Mouse (Mus musculus): ENCODE data around the gene Pafah1b2.

GRCm38 (mm10) chr9:45952057-45952456, 60.4 kb downstream of the Pafah1b2 start:
- TF ChIP-seq CTCF (IDR thresholded peaks at IDR 0.05; ENCODE audit: borderline replicate concordance, extremely low read depth, insufficient read depth, insufficient read length) (no peak), POLR2A (IDR thresholded peaks at IDR 0.05; ENCODE audit: borderline replicate concordance, extremely low read depth, insufficient read depth, insufficient read length, poor library complexity, severe bottlenecking) (no peak)
